Mouse (Mus musculus) spleen, adult 2 months (tissue): ENCODE measurements at regions not wholly inside any gene's neighbourhood (a gene's known extent, or its start where the extent isn't known, plus 50 kb on each side); places are given as distances from the start of the nearest gene placed in this dataset.

Experiments used
- DNase-seq, 2 experiments: peaks; one replicate each; pipeline versions ENCODE4 v3.0.0 to v3.0.0-alpha.2; 2012 to 2021; ENCODE audit warnings: low spot score in 2 of 2, low read depth in 1 of 2
- H3K27ac ChIP-seq: fragments of 200-500 bp; 2 replicates; pipeline ENCODE4 v1.5.1; 2012; ENCODE audit warnings: low read length, inconsistent platforms; ENCODE audit not compliant: insufficient read depth
- H3K27me3 ChIP-seq: fragments of 200-500 bp; 2 replicates; pipeline ENCODE4 v1.6.1; 2012; ENCODE audit warnings: mild to moderate bottlenecking, moderate library complexity, low read length, inconsistent platforms; ENCODE audit not compliant: control insufficient read depth, insufficient read depth
- H3K36me3 ChIP-seq: fragments of 200-500 bp; 2 replicates; pipeline ENCODE4 v1.6.1; 2012; ENCODE audit warnings: mild to moderate bottlenecking, low read length, inconsistent platforms; ENCODE audit not compliant: control insufficient read depth, insufficient read depth
- H3K4me1 ChIP-seq: fragments of 200-500 bp; 2 replicates; pipeline ENCODE4 v1.6.1; 2011; ENCODE audit warnings: inconsistent platforms; ENCODE audit not compliant: control insufficient read depth, insufficient read depth, insufficient read length
- H3K4me3 ChIP-seq: fragments of 200-500 bp; 2 replicates; pipeline ENCODE4 v1.5.1; 2011; ENCODE audit warnings: mild to moderate bottlenecking, inconsistent platforms; ENCODE audit not compliant: insufficient read depth, insufficient read length; ENCODE audit errors: extremely low read depth
- CTCF ChIP-seq: fragments of 200-500 bp; IDR thresholded peaks from 2 replicates; pipeline ENCODE4 v1.5.1; 2011; ENCODE audit warnings: mild to moderate bottlenecking, inconsistent platforms; ENCODE audit not compliant: insufficient read depth, insufficient read length, insufficient replicate concordance; ENCODE audit errors: extremely low read depth
- POLR2A ChIP-seq: fragments of 200-500 bp; IDR thresholded peaks from 2 replicates; pipeline ENCODE4 v1.6.1; 2011; ENCODE audit warnings: low read depth, low read length, inconsistent platforms
- WGBS: fragments of 180-500 bp; shearing (Covaris S2); methylation state at CpG from one replicate; pipeline ENCODE4 v1.1.7; 2018; 5-methylcytosine and 5-hydroxymethylcytosine counted together

DNA sequence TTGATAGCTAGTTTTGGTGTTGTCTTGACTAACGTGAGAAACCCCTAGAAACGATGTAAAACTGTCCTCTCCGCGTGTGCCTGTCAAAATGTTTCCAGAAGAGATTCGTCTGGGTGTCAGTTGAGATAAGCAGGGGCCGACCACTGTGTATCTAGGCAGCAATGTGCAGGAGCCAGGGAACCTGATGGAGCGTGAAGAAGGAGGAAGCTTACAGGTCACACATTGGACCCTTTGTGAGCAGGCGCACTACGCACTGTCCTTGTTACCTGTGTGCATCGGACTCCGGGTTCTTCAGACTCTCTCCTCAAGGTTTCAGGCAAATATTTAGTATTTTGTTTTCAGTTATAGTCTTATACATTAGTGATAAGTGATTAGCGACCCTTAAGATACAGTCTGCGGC is 59.5 kb upstream of the Slc35b3 start:
- Histone ChIP-seq H3K4me3 (no peak overlapping the region), H3K36me3 (no peaks in the 10 kb centered on the region), H3K4me1 (no peaks in the 10 kb centered on the region), H3K27ac (no peak overlapping the region), H3K27me3 (no peaks in the 10 kb centered on the region)
- 90% methylated on average over 13 of the region's 13 CpGs for WGBS
- TF ChIP-seq POLR2A (no peak), CTCF (no peak)
- DNase-seq: no peak

GRCm38 (mm10) chr13:39011696-39012095 is 51.0 kb upstream of the Slc35b3 start:
- no peaks in the 10 kb centered on the region for H3K27me3 ChIP-seq
- DNase-seq: peak; percentile 5 to 54
- H3K27ac ChIP-seq: no peak overlapping the region
- no peak for TF ChIP-seq POLR2A
- peak; percentile 61; the same call in 1 of the 2 replicates for TF ChIP-seq CTCF
- WGBS: 14% methylated on average over 8 of the region's 8 CpGs
- H3K4me1 ChIP-seq: no peaks in the 10 kb centered on the region
- no peak overlapping the region for H3K4me3 ChIP-seq
- no peaks in the 10 kb centered on the region for H3K36me3 ChIP-seq
